Mouse (Mus musculus): Measurements from ENCODE around the gene Fcamr.

Gene Fcamr

GRCm38 (mm10) chr1:130804279-130804678 is 3.6 kb downstream of the Fcamr start:
- DNase-seq: no peak

- no peak for DNase-seq
Measured at GRCm38 (mm10) chr1:130810906-130811305, 10.2 kb downstream of the Fcamr start.

- DNase-seq: no peak
Measured at GRCm38 (mm10) chr1:130811316-130811715, 10.6 kb downstream of the Fcamr start.

GRCm38 (mm10) chr1:130819737-130820136 is 19.0 kb downstream of the Fcamr start:
- no peak for DNase-seq

GRCm38 (mm10) chr1:130820316-130821148 is 19.8 kb downstream of the Fcamr start:
- DNase-seq: no peak

- no peak for DNase-seq
Measured at GRCm38 (mm10) chr1:130821149-130821471, 20.4 kb downstream of the Fcamr start.

GRCm38 (mm10) chr1:130821911-130822625 is 21.4 kb downstream of the Fcamr start:
- DNase-seq: no peak

GRCm38 (mm10) chr1:130826448-130826847 is 25.7 kb downstream of the Fcamr start, which contains the start of gene Pigr:
TSS of gene Pigr (plus strand) at chr1:130826684.
- DNase-seq: no peak

GRCm38 (mm10) chr1:130828656-130829055 is 28.0 kb downstream of the Fcamr start:
- DNase-seq: peak; percentile 35 to 43

- no peak for DNase-seq
Measured at GRCm38 (mm10) chr1:130829906-130830830, 29.5 kb downstream of the Fcamr start.

GRCm38 (mm10) chr1:130832230-130833149 is 31.8 kb downstream of the Fcamr start:
- no peak for DNase-seq

GRCm38 (mm10) chr1:130835161-130835936 is 34.6 kb downstream of the Fcamr start:
- peak; percentile 27 to 61 for DNase-seq

GRCm38 (mm10) chr1:130838288-130838687 is 37.6 kb downstream of the Fcamr start:
- no peak for DNase-seq

GRCm38 (mm10) chr1:130840599-130841379 is 40.1 kb downstream of the Fcamr start:
- DNase-seq: no peak

GRCm38 (mm10) chr1:130841621-130842020 is 40.9 kb downstream of the Fcamr start:
- DNase-seq: no peak

GRCm38 (mm10) chr1:130844516-130844915 is 43.8 kb downstream of the Fcamr start:
- DNase-seq: no peak

GRCm38 (mm10) chr1:130849530-130850214 is 49.0 kb downstream of the Fcamr start:
- DNase-seq: no peak

GRCm38 (mm10) chr1:130850405-130850804 is 49.7 kb downstream of the Fcamr start:
- DNase-seq: no peak

- no peak for DNase-seq
Measured at GRCm38 (mm10) chr1:130854819-130855218, 54.1 kb downstream of the Fcamr start.

- no peak for DNase-seq
Measured at GRCm38 (mm10) chr1:130855723-130856122, 55.0 kb downstream of the Fcamr start.
